Mouse (Mus musculus) bone marrow, adult 2 months (tissue): ENCODE measurements around the gene Gm20481.

Experiments used
- CTCF ChIP-seq: fragments of 200-500 bp; IDR thresholded peaks from 2 replicates; pipeline ENCODE4 v1.5.1; 2011; ENCODE audit warnings: low read length, control low read depth; ENCODE audit not compliant: control insufficient read depth, insufficient read depth
- POLR2A ChIP-seq: fragments of 200-500 bp; IDR thresholded peaks from 2 replicates; pipeline ENCODE4 v1.6.1; 2011; ENCODE audit warnings: low read depth, mild to moderate bottlenecking, control low read depth, low read length, borderline replicate concordance; ENCODE audit not compliant: control insufficient read depth

DNA sequence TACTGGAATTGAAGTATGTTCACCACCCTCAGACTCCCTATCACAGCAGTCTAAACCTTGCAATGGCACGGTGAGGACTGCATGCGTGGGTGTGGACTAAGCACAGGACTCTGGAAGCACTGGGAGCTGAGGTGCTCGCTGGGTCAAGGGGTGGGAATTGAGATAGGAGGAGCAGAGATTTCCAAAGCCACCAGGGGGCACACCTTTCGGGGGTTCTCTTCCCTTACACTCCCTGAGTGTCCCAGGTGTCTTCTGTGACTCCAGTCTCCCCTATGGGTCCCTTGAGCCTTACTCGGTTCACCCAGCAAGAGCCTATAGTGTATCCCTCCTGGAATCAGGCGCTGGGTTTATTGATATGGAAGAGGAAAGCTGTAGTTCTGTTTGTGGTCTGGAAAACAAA, 46.8 kb upstream of the Gm20481 start:
- no peak for TF ChIP-seq CTCF
- TF ChIP-seq POLR2A, result no peak
